Mouse (Mus musculus) liver, embryonic 12.5 days (tissue): ENCODE results near the gene Rusc2. TPM values are rescaled to one million over a fixed set of nuclear protein-coding genes. Genes with fewer than 3 reads are reported as not detected.

Experiments used
- ATAC-seq: fragments of 200-750 bp; cut with Nextera tagmentation; 2 replicates; pipeline ENCODE4 v1.8.0; 2017; ENCODE audit warnings: moderate number of reproducible peaks, mild to moderate bottlenecking, moderate library complexity
- H3K27ac ChIP-seq: fragments of 300-500 bp; sonication (generic); 2 replicates; pipeline ENCODE4 v1.5.1; 2016; ENCODE audit warnings: mild to moderate bottlenecking
- H3K27me3 ChIP-seq: fragments of 300-500 bp; sonication (generic); replicated peaks from 2 replicates; pipeline ENCODE4 v1.6.1; 2016; ENCODE audit warnings: mild to moderate bottlenecking, moderate library complexity
- H3K36me3 ChIP-seq: fragments of 300-500 bp; sonication (generic); 2 replicates; pipeline ENCODE4 v1.6.1; 2016; ENCODE audit warnings: mild to moderate bottlenecking, moderate library complexity
- H3K4me1 ChIP-seq: fragments of 300-500 bp; sonication (generic); 2 replicates; pipeline ENCODE4 v1.6.1; 2016
- H3K4me2 ChIP-seq: fragments of 300-500 bp; sonication (generic); 2 replicates; pipeline ENCODE4 v1.6.1; 2016; ENCODE audit warnings: mild to moderate bottlenecking, moderate library complexity
- H3K4me3 ChIP-seq: fragments of 300-500 bp; sonication (generic); 2 replicates; pipeline ENCODE4 v1.5.1; 2016; ENCODE audit warnings: mild to moderate bottlenecking, moderate library complexity
- H3K9ac ChIP-seq: fragments of 300-500 bp; sonication (generic); 2 replicates; pipeline ENCODE4 v1.6.1; 2016; ENCODE audit warnings: mild to moderate bottlenecking, moderate library complexity
- H3K9me3 ChIP-seq: fragments of 300-500 bp; sonication (generic); replicated peaks from 2 replicates; pipeline ENCODE4 v1.6.1; 2016; ENCODE audit warnings: mild to moderate bottlenecking, moderate library complexity
- WGBS: fragments of 180-500 bp; shearing (Covaris S2); methylation state at CpG from one replicate; pipeline ENCODE4 v1.1.7; 2016; ENCODE audit not compliant: insufficient replicate concordance; 5-methylcytosine and 5-hydroxymethylcytosine counted together
- polyA plus RNA-seq: library from polyadenylated mRNA; unstranded; fragments of >200 nt; fragmentation: Nextera tagmentation; extraction: Ambion mirVana; gene quantifications from 2 replicates; pipeline ENCODE4 v1.2.1, GENCODE M21; 2016

Rusc2 gene
- polyA plus RNA-seq, 1 experiment from 2014 or later = 1.7 TPM

DNA sequence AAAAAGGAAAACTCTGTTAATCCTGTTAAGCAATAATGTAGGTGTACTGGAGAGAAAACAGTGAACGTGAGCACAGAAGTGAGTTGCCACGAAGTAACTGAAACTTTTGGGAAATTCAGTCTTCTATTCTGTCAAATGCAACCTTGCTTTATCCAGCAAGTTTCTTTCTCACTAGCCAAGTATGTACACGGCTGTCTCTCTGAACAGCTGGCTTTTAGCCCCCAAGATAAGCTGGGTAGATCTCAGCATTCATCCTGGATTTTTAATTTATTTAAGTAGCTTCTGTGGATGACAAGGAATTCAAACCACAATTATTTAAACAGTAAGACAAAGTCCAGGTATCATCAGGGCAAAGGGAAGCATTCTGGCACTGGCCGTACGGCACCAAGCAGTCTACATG lies 14.5 kb upstream of the Rusc2 start:
- no peak for ATAC-seq
- no peak overlapping the region for H3K4me2 ChIP-seq
- no peak overlapping the region for H3K4me3 ChIP-seq
- no peaks in the 10 kb centered on the region for H3K9me3 ChIP-seq
- no peak overlapping the region for H3K27ac ChIP-seq
- 68% methylated on average over 5 of the region's 5 CpGs for WGBS
- no peaks in the 10 kb centered on the region for H3K36me3 ChIP-seq
- H3K27me3 ChIP-seq = peaks cover 15% of the 10 kb centered on the region; the same call in 1 of the 2 replicates
- H3K4me1 ChIP-seq = no peaks in the 10 kb centered on the region
- no peak overlapping the region for H3K9ac ChIP-seq

DNA sequence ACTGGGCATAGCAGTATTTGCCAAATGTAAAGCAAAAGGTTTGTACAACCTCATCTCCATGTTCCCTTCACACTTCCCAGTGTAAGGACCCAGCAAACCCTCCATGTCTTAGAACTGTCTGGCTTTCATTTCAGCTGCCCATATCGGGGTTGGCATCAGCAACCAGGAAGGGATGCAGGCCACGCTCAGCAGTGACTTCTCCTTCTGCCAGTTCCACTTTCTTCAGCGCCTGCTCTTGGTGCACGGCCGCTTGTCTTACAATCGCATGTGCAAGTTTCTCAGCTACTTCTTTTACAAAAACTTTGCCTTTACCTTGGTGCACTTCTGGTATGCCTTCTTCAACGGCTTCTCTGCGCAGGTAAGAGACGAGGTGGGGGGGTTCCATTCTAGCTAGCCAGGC lies 14.0 kb upstream of the Rusc2 start:
- H3K4me2 ChIP-seq = no peak overlapping the region
- H3K27me3 ChIP-seq = peaks cover 15% of the 10 kb centered on the region; the same call in 1 of the 2 replicates
- H3K4me3 ChIP-seq = no peak overlapping the region
- no peaks in the 10 kb centered on the region for H3K9me3 ChIP-seq
- no peaks in the 10 kb centered on the region for H3K4me1 ChIP-seq
- no peak for ATAC-seq
- WGBS = 69% methylated on average over 9 of the region's 9 CpGs
- H3K9ac ChIP-seq = no peak overlapping the region
- H3K36me3 ChIP-seq = no peaks in the 10 kb centered on the region
- H3K27ac ChIP-seq = no peak overlapping the region

DNA sequence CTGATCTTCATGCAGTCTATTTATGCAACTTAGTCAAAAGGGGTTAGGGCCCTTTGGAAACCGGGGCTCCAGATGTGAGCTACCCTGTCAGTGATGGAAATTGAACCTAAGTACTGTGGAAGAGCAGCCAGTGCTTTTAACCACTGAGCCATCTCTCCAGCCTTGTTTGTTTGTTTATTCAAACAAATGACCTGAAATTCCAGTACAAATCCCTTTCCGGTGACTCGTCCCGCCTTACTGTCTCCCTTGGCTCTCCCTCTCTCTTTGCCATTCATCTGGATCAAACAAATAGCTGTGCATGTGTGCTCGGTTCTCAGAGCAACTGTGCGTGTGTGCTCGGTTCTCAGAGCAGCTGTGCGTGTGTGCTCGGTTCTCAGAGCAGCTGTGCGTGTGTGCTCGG lies 10.4 kb upstream of the Rusc2 start:
- Histone ChIP-seq H3K36me3 (no peaks in the 10 kb centered on the region), H3K4me1 (no peaks in the 10 kb centered on the region), H3K9ac (no peak overlapping the region), H3K4me3 (no peak overlapping the region), H3K27me3 (peaks cover 18% of the 10 kb centered on the region; the same call in 1 of the 2 replicates), H3K4me2 (no peak overlapping the region), H3K27ac (no peak overlapping the region), H3K9me3 (no peaks in the 10 kb centered on the region)
- ATAC-seq = no peak
- WGBS = 67% methylated on average over 11 of the region's 11 CpGs

DNA sequence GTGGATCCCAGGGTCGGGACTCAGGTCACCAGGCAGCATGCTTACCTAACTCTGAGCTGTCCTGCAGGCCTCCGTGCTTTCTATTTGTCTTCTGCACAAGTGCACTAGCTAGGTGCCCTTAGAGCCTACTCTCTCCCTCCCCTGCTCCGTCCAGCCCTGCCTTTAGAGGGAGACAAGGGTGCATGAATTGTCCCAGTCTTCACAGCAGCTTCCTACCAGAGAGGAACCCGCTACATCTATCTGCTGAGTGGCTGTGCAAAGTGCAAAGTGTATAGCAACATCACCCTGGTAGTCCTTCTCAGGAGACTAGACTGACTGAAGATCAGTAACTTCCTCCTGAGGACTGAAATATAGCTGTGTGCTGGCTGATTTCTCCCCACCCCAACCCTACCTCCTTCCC lies 9.6 kb upstream of the Rusc2 start:
- Histone ChIP-seq H3K27me3 (peaks cover 18% of the 10 kb centered on the region; the same call in 1 of the 2 replicates), H3K4me2 (no peak overlapping the region), H3K27ac (no peak overlapping the region), H3K4me3 (no peak overlapping the region), H3K9ac (no peak overlapping the region), H3K4me1 (no peaks in the 10 kb centered on the region), H3K36me3 (no peaks in the 10 kb centered on the region), H3K9me3 (no peaks in the 10 kb centered on the region)
- no peak for ATAC-seq
- WGBS = 45% methylated on average over 4 of the region's 4 CpGs

DNA sequence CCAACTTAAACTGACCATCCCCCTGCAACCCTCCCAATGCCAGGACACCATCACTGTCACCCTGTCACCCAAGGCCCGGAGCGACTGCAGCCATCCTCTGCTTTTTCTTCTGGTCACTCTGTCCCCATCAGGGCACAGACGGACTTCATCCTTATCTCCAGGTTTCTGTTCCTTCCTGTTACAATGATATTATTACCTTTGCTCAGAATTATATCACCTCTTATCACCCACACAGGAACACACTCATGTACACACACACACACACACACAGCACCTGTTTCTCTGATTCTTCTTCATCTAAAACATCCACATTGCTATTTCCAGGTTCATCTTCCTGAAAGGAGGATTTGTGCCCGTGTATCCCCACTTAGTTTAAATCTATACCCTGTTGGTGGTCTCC lies 7.5 kb upstream of the Rusc2 start:
- 61% methylated on average over 4 of the region's 4 CpGs for WGBS
- no peaks in the 10 kb centered on the region for H3K36me3 ChIP-seq
- no peak for ATAC-seq
- peaks cover 15% of the 10 kb centered on the region; the same call in 1 of the 2 replicates for H3K27me3 ChIP-seq
- no peak overlapping the region for H3K4me2 ChIP-seq
- no peaks in the 10 kb centered on the region for H3K4me1 ChIP-seq
- H3K4me3 ChIP-seq = no peak overlapping the region
- no peak overlapping the region for H3K9ac ChIP-seq
- no peak overlapping the region for H3K27ac ChIP-seq
- H3K9me3 ChIP-seq = no peaks in the 10 kb centered on the region

DNA sequence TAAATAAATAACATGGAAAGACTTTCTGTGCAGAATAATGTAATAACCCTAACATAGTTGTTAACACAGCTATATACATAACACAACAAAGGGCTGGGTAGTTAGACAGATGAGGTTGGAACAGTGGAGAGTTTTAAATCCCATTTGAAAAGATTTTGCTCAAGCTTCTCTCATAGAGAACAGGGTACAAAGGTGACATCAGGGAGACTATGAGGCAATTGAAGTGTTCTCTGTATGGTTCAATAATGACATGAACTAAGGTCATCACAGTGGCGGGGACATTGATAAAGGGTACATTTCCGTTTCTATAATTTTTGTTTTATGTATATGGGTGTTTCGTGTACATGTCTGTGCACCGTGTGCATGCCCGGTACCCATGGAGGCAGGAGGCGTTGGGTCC lies 2.2 kb upstream of the Rusc2 start:
- no peak overlapping the region for H3K4me2 ChIP-seq
- no peaks in the 10 kb centered on the region for H3K9me3 ChIP-seq
- no peaks in the 10 kb centered on the region; the same call in 1 of the 2 replicates for H3K4me1 ChIP-seq
- H3K36me3 ChIP-seq = no peaks in the 10 kb centered on the region
- peaks cover 40% of the 10 kb centered on the region for H3K27me3 ChIP-seq
- H3K4me3 ChIP-seq = no peak overlapping the region
- H3K27ac ChIP-seq = no peak overlapping the region
- H3K9ac ChIP-seq = no peak overlapping the region
- WGBS = 70% methylated on average over 6 of the region's 6 CpGs
- ATAC-seq = no peak

DNA sequence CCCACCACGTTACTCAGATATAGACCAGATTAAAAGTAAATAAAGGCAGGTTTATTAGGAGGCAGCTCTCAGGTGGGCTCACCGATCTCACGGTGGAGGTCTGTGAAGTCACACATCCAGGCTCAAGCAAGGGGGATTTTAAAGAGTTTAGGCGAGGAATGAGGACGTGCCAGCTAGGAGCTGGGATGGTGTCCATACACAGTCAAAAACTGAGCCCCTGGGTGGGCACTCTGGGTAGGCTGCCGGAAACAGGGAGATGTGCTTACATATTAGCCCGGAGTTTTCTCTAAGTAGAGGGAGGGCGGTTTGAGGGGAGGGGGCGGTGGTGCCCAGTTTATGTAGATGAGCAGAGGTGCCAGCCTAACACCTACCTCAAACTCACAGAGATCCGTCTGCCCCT lies 828 bp upstream of the Rusc2 start:
- H3K36me3 ChIP-seq = no peaks in the 10 kb centered on the region
- WGBS = 50% methylated on average over 10 of the region's 10 CpGs
- H3K4me1 ChIP-seq = no peaks in the 10 kb centered on the region; the same call in 1 of the 2 replicates
- no peak overlapping the region for H3K27ac ChIP-seq
- no peak for ATAC-seq
- no peak overlapping the region for H3K4me3 ChIP-seq
- H3K27me3 ChIP-seq = peaks cover 37% of the 10 kb centered on the region
- H3K9me3 ChIP-seq = no peaks in the 10 kb centered on the region
- no peak overlapping the region for H3K9ac ChIP-seq
- peak overlapping the region; percentile 74 for H3K4me2 ChIP-seq

GRCm38 (mm10) chr4:43382155-43383020 lies 609 bp downstream of the Rusc2 start:
- Histone ChIP-seq H3K4me3 (peak overlapping the region; percentile 52), H3K27ac (no peak overlapping the region), H3K4me1 (no peaks in the 10 kb centered on the region; the same call in 1 of the 2 replicates), H3K4me2 (peak overlapping the region; percentile 74), H3K36me3 (no peaks in the 10 kb centered on the region), H3K9me3 (no peaks in the 10 kb centered on the region), H3K27me3 (peaks cover 37% of the 10 kb centered on the region), H3K9ac (peak overlapping the region; percentile 43)
- no peak; the same call in 1 of the 2 replicates for ATAC-seq
- 9% methylated on average over 29 of the region's 33 CpGs for WGBS

- H3K4me1 ChIP-seq = no peaks in the 10 kb centered on the region; the same call in 1 of the 2 replicates
- no peak overlapping the region for H3K9ac ChIP-seq
- WGBS = 53% methylated on average over 11 of the region's 11 CpGs
- H3K27ac ChIP-seq = no peak overlapping the region
- peaks cover 37% of the 10 kb centered on the region for H3K27me3 ChIP-seq
- no peaks in the 10 kb centered on the region for H3K36me3 ChIP-seq
- H3K4me2 ChIP-seq = no peak overlapping the region
- ATAC-seq = no peak
- no peaks in the 10 kb centered on the region for H3K9me3 ChIP-seq
- no peak overlapping the region for H3K4me3 ChIP-seq
These were observed 1.7 kb downstream of the Rusc2 start for GRCm38 (mm10) chr4:43383246-43384082.

- Histone ChIP-seq H3K27ac (no peak overlapping the region), H3K9me3 (no peaks in the 10 kb centered on the region), H3K4me1 (no peaks in the 10 kb centered on the region; the same call in 1 of the 2 replicates), H3K4me2 (no peak overlapping the region), H3K27me3 (peaks cover 37% of the 10 kb centered on the region), H3K36me3 (no peaks in the 10 kb centered on the region), H3K4me3 (no peak overlapping the region), H3K9ac (no peak overlapping the region)
- WGBS = 67% methylated on average over 5 of the region's 5 CpGs
- ATAC-seq = no peak
These were observed 2.3 kb downstream of the Rusc2 start for GRCm38 (mm10) chr4:43384083-43384460.

GRCm38 (mm10) chr4:43384541-43384940 lies 2.8 kb downstream of the Rusc2 start:
- Histone ChIP-seq H3K4me3 (no peak overlapping the region), H3K4me1 (no peaks in the 10 kb centered on the region; the same call in 1 of the 2 replicates), H3K9me3 (no peaks in the 10 kb centered on the region), H3K27me3 (peaks cover 37% of the 10 kb centered on the region), H3K36me3 (no peaks in the 10 kb centered on the region), H3K27ac (no peak overlapping the region), H3K9ac (no peak overlapping the region), H3K4me2 (no peak overlapping the region)
- ATAC-seq = no peak
- 75% methylated on average over 3 of the region's 3 CpGs for WGBS

DNA sequence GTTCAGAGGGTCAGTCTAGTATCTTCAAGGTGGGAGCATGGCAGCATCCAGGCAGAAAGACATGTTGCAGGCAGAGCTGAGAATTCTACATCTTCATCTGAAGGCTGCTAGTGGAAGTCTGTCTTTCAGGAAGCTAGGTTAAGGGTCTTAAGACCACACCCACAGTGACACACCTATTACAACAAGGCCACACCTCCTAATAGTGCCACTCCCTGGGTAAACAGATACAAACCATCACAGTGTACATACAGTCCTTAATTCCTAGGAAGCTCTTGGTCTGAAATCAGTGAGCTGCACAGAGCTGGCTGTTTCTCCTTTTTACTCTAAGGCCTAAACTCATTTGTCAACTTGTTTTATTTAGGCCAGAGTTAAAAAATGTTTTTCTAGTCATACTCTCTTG lies 5.2 kb downstream of the Rusc2 start:
- no peak for ATAC-seq
- Histone ChIP-seq H3K9ac (no peak overlapping the region), H3K4me3 (no peak overlapping the region)

More for the DNA sequence above, 5.2 kb downstream of the Rusc2 start:
- Histone ChIP-seq H3K27ac (no peak overlapping the region), H3K4me1 (no peaks in the 10 kb centered on the region; the same call in 1 of the 2 replicates), H3K9me3 (no peaks in the 10 kb centered on the region), H3K4me2 (no peak overlapping the region), H3K36me3 (no peaks in the 10 kb centered on the region), H3K27me3 (peaks cover 15% of the 10 kb centered on the region)
